Mouse (Mus musculus): Measurements from ENCODE around the gene Acat1. TPM values are rescaled to one million over a fixed set of nuclear protein-coding genes. Genes with fewer than 3 reads are reported as not detected.

Acat1 gene
- total RNA-seq (2023) = 10 to 100 TPM; 15.5 to 17.7 TPM

DNA sequence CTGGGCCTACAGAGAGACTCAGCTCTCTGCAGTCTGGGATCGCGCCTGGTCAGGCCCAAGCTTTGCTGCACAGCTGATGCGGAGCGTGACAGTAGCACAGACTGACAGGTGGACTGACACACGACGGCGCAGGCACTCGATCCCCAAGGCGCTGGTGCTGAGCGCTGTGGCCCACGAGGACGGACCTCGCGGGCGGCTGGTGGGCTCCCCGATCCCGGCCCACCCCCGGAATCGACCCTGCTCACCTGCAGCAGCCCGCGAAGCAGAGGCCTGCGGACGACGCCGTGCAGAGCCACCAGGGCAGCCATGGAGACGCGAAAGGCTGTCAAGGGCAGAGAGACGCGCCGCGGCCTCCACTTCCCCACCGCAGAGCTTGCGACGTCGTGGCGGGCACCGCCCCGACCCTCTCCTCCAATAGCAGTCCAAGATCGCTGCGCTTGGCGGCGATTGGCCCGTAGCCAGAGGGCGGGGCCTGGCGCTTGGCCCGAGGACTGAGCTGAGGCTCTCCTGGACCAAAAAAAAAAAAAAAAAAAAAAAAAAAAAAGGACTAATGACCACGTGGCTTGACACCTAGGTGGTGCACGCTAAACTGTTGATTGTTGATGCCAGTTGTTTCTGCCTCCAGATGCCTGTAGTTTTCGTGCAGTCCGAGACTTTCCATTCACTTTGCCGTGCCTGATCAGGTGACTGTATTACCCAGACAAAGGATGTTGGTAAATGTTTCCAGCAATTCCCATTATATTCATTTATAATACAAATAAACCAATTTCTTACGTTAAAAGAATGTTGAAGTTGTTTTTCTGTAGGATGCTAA, at the start of gene Acat1:
Acat1 (minus strand) TSS at position 415 of the 814 bp plus-strand sequence.

DNA sequence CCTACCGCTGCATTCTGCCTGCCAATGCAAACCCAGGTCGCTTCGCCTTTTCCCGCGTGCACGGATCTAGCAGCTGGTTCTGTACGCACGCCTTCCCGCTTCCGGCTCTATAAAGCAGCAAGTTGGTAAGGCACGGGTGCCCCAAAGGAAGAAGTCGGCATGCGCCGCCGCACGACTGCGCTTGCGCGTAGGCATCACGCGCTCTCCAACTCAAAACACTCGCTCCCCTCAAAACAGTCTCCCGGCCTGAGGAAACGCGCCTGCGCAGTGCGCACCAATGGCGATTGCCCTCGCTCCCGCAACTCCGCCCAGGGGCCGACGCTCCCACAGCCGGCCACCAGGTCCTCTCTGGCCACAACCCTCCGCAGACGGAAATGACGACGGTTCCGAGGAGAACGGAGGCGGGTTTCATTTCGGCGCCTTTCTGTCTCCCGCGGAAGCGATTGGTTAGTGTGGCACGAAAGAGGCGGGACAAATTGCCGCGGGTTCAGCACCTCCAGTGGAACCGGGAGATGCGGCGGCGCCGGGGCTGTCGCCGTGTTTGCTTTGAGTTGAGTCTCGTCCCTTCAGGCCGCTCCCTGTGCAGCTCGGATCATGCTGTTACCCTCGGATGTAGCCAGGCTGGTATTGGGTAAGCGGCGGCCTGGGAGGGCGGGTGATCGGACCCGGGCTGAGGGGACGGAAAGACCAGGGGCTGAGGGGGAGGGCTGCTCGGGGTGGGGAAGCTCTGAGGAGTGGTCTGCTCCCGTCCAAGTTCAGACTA, 73.4 kb downstream of the Acat1 start, which contains the start of the genes Atm and Npat:
Atm (minus strand) TSS at position 183 of the 763 bp plus-strand sequence.
Npat (plus strand) TSS at position 490 of the 763 bp plus-strand sequence.

Other genes starting within 250 kb of the Acat1 start
- 1 to 10 TPM; 1.7 to 2.9 TPM for gene Kdelc2, start 226.4 kb downstream of the Acat1 start, total RNA-seq (2023)
- gene 4930550C14Rik, start 208.1 kb downstream of the Acat1 start, total RNA-seq (2023) = not detected
- gene Atm, start 73.6 kb downstream of the Acat1 start, total RNA-seq (2023) = 10 to 100 TPM in 1 of 2 experiments, 1 to 10 TPM in 1; 7.2 to 10.2 TPM
- gene Npat, start 73.3 kb downstream of the Acat1 start, total RNA-seq (2023) = 10 to 100 TPM in 1 of 2 experiments, 1 to 10 TPM in 1; 9.9 to 12.4 TPM
- gene Cul5, start 59.6 kb upstream of the Acat1 start, total RNA-seq (2023) = 10 to 100 TPM; 12.2 to 13.7 TPM
- gene Rab39, start 95.8 kb upstream of the Acat1 start, total RNA-seq (2023) = under 1 TPM; 0.80 to 0.82 TPM
- not detected for gene Slc35f2, start 161.2 kb upstream of the Acat1 start, total RNA-seq (2023)
- gene Sln, start 239.8 kb upstream of the Acat1 start, total RNA-seq (2023) = not detected

Measured in neutrophil, adult 59 days (primary cell).